8 mouse cellular contexts compared by ENCODE assay signal in the genomic region with DNA sequence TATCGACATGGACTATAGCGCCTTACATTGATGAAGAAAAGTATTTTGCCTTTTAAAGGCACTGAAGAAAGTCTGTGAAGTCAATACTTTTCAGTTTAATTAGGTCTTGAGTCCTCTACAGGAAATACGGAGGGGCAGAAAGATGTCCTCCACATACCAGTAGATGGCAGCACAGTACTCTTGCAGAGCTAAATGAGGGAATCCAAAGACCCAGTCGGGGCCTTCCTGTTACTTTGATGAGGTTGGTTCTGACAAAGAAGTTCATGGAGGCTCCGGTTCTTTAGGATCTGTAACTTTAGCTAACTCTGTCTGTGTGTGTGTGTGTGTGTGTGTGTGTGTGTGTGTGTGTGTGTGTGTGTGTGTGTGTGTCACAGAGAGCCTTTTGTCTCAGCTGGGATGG. TPM values are rescaled to one million over a fixed set of nuclear protein-coding genes. Genes with fewer than 3 reads are reported as not detected.
A peak's percentile ranks its signal among the peaks of the same experiment; 100 is the strongest.
DNase-seq lines count a peak whose midpoint lies in the region; ATAC-seq lines count a peak whose summit lies in the region.

No protein-coding gene starts in this region.

- peak; percentile 62 for DNase-seq in liver
- DNase-seq in brain, embryonic 18.5 days (ENCODE audit: low read depth, low spot score): peak; percentile 83
- DNase-seq in forebrain, embryonic 11.5 days (ENCODE audit: low spot score): peak; percentile 74
- DNase-seq in heart, postnatal 4 days: peak; percentile 81
- DNase-seq in layer of hippocampus, postnatal 14 days (ENCODE audit: low spot score in 2 of 2): peak; percentile 70 to 92

- H3K9me3 ChIP-seq in liver, embryonic 12.5 days (replicated peaks): no peaks in the 10 kb centered on the region
- no peaks in the 10 kb centered on the region for H3K9me3 ChIP-seq in forebrain, embryonic 11.5 days (ENCODE audit: control insufficient read depth, low read length)
- H3K9me3 ChIP-seq in stomach, embryonic 14.5 days (ENCODE audit: control insufficient read depth, low read depth, low read length): no peaks in the 10 kb centered on the region

- no peak overlapping the region for H3K4me3 ChIP-seq in liver, embryonic 12.5 days
- no peak overlapping the region for H3K4me3 ChIP-seq in forebrain, embryonic 11.5 days (ENCODE audit: low read depth, low read length)
- no peak overlapping the region for H3K4me3 ChIP-seq in stomach, embryonic 14.5 days (ENCODE audit: low read depth, low read length)

- ATAC-seq in liver, embryonic 12.5 days: no peak
- ATAC-seq in forebrain, embryonic 11.5 days (replicated peaks; ENCODE audit: low FRiP score): no peak
- ATAC-seq in megakaryocyte-erythroid progenitor cell, adult 5-6 weeks (replicated peaks; ENCODE audit: low FRiP score, low TSS enrichment, poor library complexity, severe bottlenecking): 0 out of 2 replicates have a peak, but pooled peaks have one; percentile 38
- ATAC-seq in stomach, embryonic 14.5 days (ENCODE audit: insufficient number of reproducible peaks, insufficient read depth, low FRiP score, low read depth): no peak

- H3K9ac ChIP-seq in liver, embryonic 12.5 days: no peak overlapping the region
- H3K9ac ChIP-seq in forebrain, embryonic 11.5 days (ENCODE audit: low read length): no peak overlapping the region
- H3K9ac ChIP-seq in stomach, embryonic 14.5 days (replicated peaks; ENCODE audit: low read depth, low read length): no peak overlapping the region

- H3K36me3 ChIP-seq in liver, embryonic 12.5 days: no peaks in the 10 kb centered on the region
- no peaks in the 10 kb centered on the region for H3K36me3 ChIP-seq in forebrain, embryonic 11.5 days (ENCODE audit: control insufficient read depth, insufficient read depth, low read length)
- H3K36me3 ChIP-seq in stomach, embryonic 14.5 days (ENCODE audit: control insufficient read depth, insufficient read depth, low read length): no peaks in the 10 kb centered on the region

- H3K4me2 ChIP-seq in liver, embryonic 12.5 days: no peak overlapping the region
- no peak overlapping the region for H3K4me2 ChIP-seq in forebrain, embryonic 11.5 days (ENCODE audit: low read depth, low read length, severe bottlenecking)
- H3K4me2 ChIP-seq in stomach, embryonic 14.5 days (replicated peaks; ENCODE audit: low read depth, low read length): 0 out of 2 replicates have a peak overlapping the region, but pooled peaks have one; percentile 10

- H3K4me1 ChIP-seq in liver, embryonic 12.5 days: peaks cover 34% of the 10 kb centered on the region
- peaks cover 13% of the 10 kb centered on the region for H3K4me1 ChIP-seq in forebrain, embryonic 11.5 days (replicated peaks; ENCODE audit: control insufficient read depth, insufficient read depth, low read length)
- H3K4me1 ChIP-seq in stomach, embryonic 14.5 days (ENCODE audit: control insufficient read depth, insufficient read depth, low read length): peaks cover 19% of the 10 kb centered on the region

- no peaks in the 10 kb centered on the region for H3K27me3 ChIP-seq in liver, embryonic 12.5 days (replicated peaks)
- no peaks in the 10 kb centered on the region for H3K27me3 ChIP-seq in forebrain, embryonic 11.5 days (ENCODE audit: control insufficient read depth, insufficient read depth, low read length)
- H3K27me3 ChIP-seq in stomach, embryonic 14.5 days (ENCODE audit: control insufficient read depth, insufficient read depth, low read length): no peaks in the 10 kb centered on the region

- WGBS in liver, embryonic 12.5 days (ENCODE audit: insufficient replicate concordance): 9% methylated on average over 5 of the region's 5 CpGs
- WGBS in forebrain, embryonic 11.5 days: 2% methylated on average over 5 of the region's 5 CpGs
- WGBS in stomach, embryonic 14.5 days: 6% methylated on average over 5 of the region's 5 CpGs

- H3K27ac ChIP-seq in liver, embryonic 12.5 days: no peak overlapping the region
- no peak overlapping the region for H3K27ac ChIP-seq in forebrain, embryonic 11.5 days (ENCODE audit: low read depth, low read length)
- H3K27ac ChIP-seq in stomach, embryonic 14.5 days (ENCODE audit: low read length): no peak overlapping the region

RNA-seq across cellular contexts. Expression of gene Fam214b, which starts 1.2 kb away (rescaled TPM):
- polyA plus RNA-seq in liver, embryonic 12.5 days (2016; fragmentation: Nextera tagmentation; extraction: Ambion mirVana): 28.9 and 32.2 TPM in 2 replicates
- 28.1 and 28.9 TPM in 2 replicates for polyA plus RNA-seq in forebrain, embryonic 11.5 days (2014; fragmentation: Nextera tagmentation; extraction: Ambion mirVana)
- total RNA-seq in heart, postnatal 4 days (2021): 10 to 100 TPM; 20.4 to 20.7 TPM
- 10 to 100 TPM; 35.0 to 40.2 TPM for total RNA-seq in layer of hippocampus, postnatal 14 days (2021)
- 1.8 and 2.5 TPM in 2 replicates for total RNA-seq in megakaryocyte-erythroid progenitor cell, adult 5-6 weeks (2014; fragmentation: Nextera tagmentation)
- 1.0 TPM in 2 replicates for total RNA-seq in megakaryocyte-erythroid progenitor cell, adult 5-6 weeks (2017)
- polyA plus RNA-seq in stomach, embryonic 14.5 days (2014; fragmentation: Nextera tagmentation; extraction: Ambion mirVana): 10.0 and 10.6 TPM in 2 replicates

RNA-seq across cellular contexts. Expression of gene Unc13b, which starts 11.5 kb away (rescaled TPM):
- polyA plus RNA-seq in liver, embryonic 12.5 days (2016; fragmentation: Nextera tagmentation; extraction: Ambion mirVana): 0.91 and 1.2 TPM in 2 replicates
- polyA plus RNA-seq in forebrain, embryonic 11.5 days (2014; fragmentation: Nextera tagmentation; extraction: Ambion mirVana): 22.9 and 23.0 TPM in 2 replicates
- total RNA-seq in heart, postnatal 4 days (2021): 10 to 100 TPM; 39.9 to 42.1 TPM
- 10 to 100 TPM; 48.4 to 53.3 TPM for total RNA-seq in layer of hippocampus, postnatal 14 days (2021)
- total RNA-seq in megakaryocyte-erythroid progenitor cell, adult 5-6 weeks (2014; fragmentation: Nextera tagmentation): 2.5 and 2.9 TPM in 2 replicates
- total RNA-seq in megakaryocyte-erythroid progenitor cell, adult 5-6 weeks (2017): 0.52 and 3.2 TPM in 2 replicates
- 14.7 and 16.0 TPM in 2 replicates for polyA plus RNA-seq in stomach, embryonic 14.5 days (2014; fragmentation: Nextera tagmentation; extraction: Ambion mirVana)

RNA-seq across cellular contexts. Expression of gene Stoml2, which starts 15.7 kb away (rescaled TPM):
- polyA plus RNA-seq in liver, embryonic 12.5 days (2016; fragmentation: Nextera tagmentation; extraction: Ambion mirVana): 280 and 292 TPM in 2 replicates
- 378 and 409 TPM in 2 replicates for polyA plus RNA-seq in forebrain, embryonic 11.5 days (2014; fragmentation: Nextera tagmentation; extraction: Ambion mirVana)
- 100 to 1,000 TPM; 101 to 107 TPM for total RNA-seq in heart, postnatal 4 days (2021)
- 100 to 1,000 TPM; 102 to 103 TPM for total RNA-seq in layer of hippocampus, postnatal 14 days (2021)
- total RNA-seq in megakaryocyte-erythroid progenitor cell, adult 5-6 weeks (2014; fragmentation: Nextera tagmentation): 207 and 223 TPM in 2 replicates
- 190 and 198 TPM in 2 replicates for total RNA-seq in megakaryocyte-erythroid progenitor cell, adult 5-6 weeks (2017)
- 300 and 302 TPM in 2 replicates for polyA plus RNA-seq in stomach, embryonic 14.5 days (2014; fragmentation: Nextera tagmentation; extraction: Ambion mirVana)

RNA-seq across cellular contexts. Expression of gene Pigo, which starts 21.6 kb away (rescaled TPM):
- polyA plus RNA-seq in liver, embryonic 12.5 days (2016; fragmentation: Nextera tagmentation; extraction: Ambion mirVana): 16.8 and 19.4 TPM in 2 replicates
- 25.8 and 26.1 TPM in 2 replicates for polyA plus RNA-seq in forebrain, embryonic 11.5 days (2014; fragmentation: Nextera tagmentation; extraction: Ambion mirVana)
- total RNA-seq in heart, postnatal 4 days (2021): 10 to 100 TPM; 24.7 to 24.9 TPM
- total RNA-seq in layer of hippocampus, postnatal 14 days (2021): 10 to 100 TPM; 29.1 to 32.0 TPM
- total RNA-seq in megakaryocyte-erythroid progenitor cell, adult 5-6 weeks (2014; fragmentation: Nextera tagmentation): 14.7 and 20.3 TPM in 2 replicates
- 8.3 and 11.0 TPM in 2 replicates for total RNA-seq in megakaryocyte-erythroid progenitor cell, adult 5-6 weeks (2017)
- 21.3 and 23.3 TPM in 2 replicates for polyA plus RNA-seq in stomach, embryonic 14.5 days (2014; fragmentation: Nextera tagmentation; extraction: Ambion mirVana)

RNA-seq across cellular contexts. Expression of gene Fancg, which starts 36.9 kb away (rescaled TPM):
- 12.3 and 13.6 TPM in 2 replicates for polyA plus RNA-seq in liver, embryonic 12.5 days (2016; fragmentation: Nextera tagmentation; extraction: Ambion mirVana)
- polyA plus RNA-seq in forebrain, embryonic 11.5 days (2014; fragmentation: Nextera tagmentation; extraction: Ambion mirVana): 24.6 and 24.7 TPM in 2 replicates
- total RNA-seq in heart, postnatal 4 days (2021): 1 to 10 TPM; 7.4 to 8.2 TPM
- total RNA-seq in layer of hippocampus, postnatal 14 days (2021): 10 to 100 TPM in 1 of 2 experiments, 1 to 10 TPM in 1; 9.9 to 11.6 TPM
- total RNA-seq in megakaryocyte-erythroid progenitor cell, adult 5-6 weeks (2014; fragmentation: Nextera tagmentation): 24.2 and 35.5 TPM in 2 replicates
- 8.3 and 8.5 TPM in 2 replicates for total RNA-seq in megakaryocyte-erythroid progenitor cell, adult 5-6 weeks (2017)
- 15.6 and 16.6 TPM in 2 replicates for polyA plus RNA-seq in stomach, embryonic 14.5 days (2014; fragmentation: Nextera tagmentation; extraction: Ambion mirVana)

Comparison
In these comparisons a context has a peak if more than half of its experiments do, and no peak if none do; other contexts are left out.
1. RNA of gene Fam214b, which starts 1.2 kb away (total RNA-seq): 35.0 to 40.2 TPM in layer of hippocampus, postnatal 14 days and 20.4 to 20.7 TPM in heart, postnatal 4 days; 1.0 to 2.5 TPM in megakaryocyte-erythroid progenitor cell, adult 5-6 weeks; every median in the first group is over 4 times any median in the second.
2. RNA of gene Unc13b, which starts 11.5 kb away (total RNA-seq): 48.4 to 53.3 TPM in layer of hippocampus, postnatal 14 days and 39.9 to 42.1 TPM in heart, postnatal 4 days; 0.52 to 3.2 TPM in megakaryocyte-erythroid progenitor cell, adult 5-6 weeks; every median in the first group is over 4 times any median in the second.
3. Peak in every context shown above with its lines, with median percentiles within 50 percentile points of each other: DNase-seq.